Mouse (Mus musculus) G1E (cell line): Measurements from ENCODE around the gene Kansl2.

Source experiments
- CTCF ChIP-seq: IDR thresholded peaks from 2 replicates; pipeline ENCODE4 v1.5.1; 2012; ENCODE audit warnings: low read depth, low read length, inconsistent platforms, mixed read lengths
- GATA1 ChIP-seq: IDR thresholded peaks from 2 replicates; pipeline ENCODE4 v1.6.1; 2012; ENCODE audit warnings: borderline replicate concordance, low read length, inconsistent platforms, mixed read lengths
- POLR2AphosphoS5 ChIP-seq: IDR thresholded peaks from 2 replicates; pipeline ENCODE4 v1.6.1; 2012; ENCODE audit warnings: low read depth, low read length, inconsistent platforms; ENCODE audit not compliant: insufficient replicate concordance

DNA sequence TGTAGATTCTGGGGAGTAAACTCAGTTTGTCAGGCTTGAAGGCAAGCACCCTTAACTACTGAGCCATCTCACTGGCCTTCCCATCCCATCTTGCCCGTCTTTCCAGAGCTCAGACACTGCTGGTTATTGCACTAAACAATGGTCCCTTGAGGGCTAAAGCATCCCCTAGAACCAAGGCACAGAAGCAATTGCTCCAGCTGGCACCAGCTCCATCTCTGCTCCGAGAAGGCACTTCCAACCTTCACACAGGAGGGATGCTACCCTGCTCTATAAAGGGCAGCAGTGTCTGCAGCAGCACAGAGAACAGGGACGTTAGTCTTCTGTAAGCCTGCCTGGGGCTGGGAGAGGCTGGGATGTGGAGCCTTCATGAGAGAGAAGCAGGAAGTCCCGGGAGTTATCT lies 42.0 kb downstream of the Kansl2 start, which contains the start of gene Olfr279:
- TF ChIP-seq CTCF (no peak), POLR2AphosphoS5 (no peak), GATA1 (no peak)
